Mouse (Mus musculus) kidney, adult 18-20 months (tissue): Measurements from ENCODE around the gene Crybb2.

Experiments
- DNase-seq: peaks from one replicate; pipeline ENCODE4 v3.0.0; 2021

Crybb2 gene

DNA sequence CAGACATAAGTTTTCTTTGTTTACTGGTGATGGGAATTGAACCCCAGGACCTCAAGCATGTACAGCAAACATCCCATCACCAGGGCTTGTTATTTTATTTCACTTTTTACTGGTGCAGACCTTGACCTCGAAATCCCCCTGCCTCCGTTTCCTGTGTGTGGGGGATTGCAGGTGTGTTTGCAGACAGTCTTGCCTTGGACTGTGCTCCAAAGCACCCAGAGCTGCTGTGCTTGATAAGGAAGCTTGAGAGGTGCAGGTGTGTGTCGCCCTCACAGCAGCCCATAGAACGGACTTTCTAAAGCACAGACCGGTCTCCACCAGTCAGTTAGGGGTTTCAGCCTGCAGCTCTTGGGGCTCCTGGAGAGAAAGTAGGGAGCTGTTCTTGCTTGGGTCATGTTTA lies 43.2 kb downstream of the Crybb2 start:
- DNase-seq = no peak

GRCm38 (mm10) chr5:113024154-113024764 lies 45.7 kb downstream of the Crybb2 start:
- DNase-seq = peak; percentile 54

DNA sequence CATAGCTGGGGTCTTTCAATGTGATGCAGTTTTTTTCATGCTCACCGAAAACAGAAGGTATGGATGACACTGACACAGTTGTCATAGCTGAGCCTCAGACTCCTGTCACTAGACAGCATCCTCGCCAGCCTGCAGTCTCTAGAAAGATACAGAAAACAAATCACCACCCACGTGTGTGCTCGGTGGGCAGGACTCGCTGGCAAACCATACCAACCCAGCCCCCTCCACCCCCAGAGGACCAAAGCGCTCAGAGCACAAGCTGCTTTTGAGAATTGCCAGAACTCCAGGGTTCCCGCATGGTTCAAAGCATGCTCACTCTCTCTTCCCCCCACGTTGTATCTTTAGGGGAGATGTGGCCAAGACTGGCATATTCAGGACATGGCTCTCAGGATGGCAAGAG lies 51.7 kb downstream of the Crybb2 start:
- DNase-seq = no peak

DNA sequence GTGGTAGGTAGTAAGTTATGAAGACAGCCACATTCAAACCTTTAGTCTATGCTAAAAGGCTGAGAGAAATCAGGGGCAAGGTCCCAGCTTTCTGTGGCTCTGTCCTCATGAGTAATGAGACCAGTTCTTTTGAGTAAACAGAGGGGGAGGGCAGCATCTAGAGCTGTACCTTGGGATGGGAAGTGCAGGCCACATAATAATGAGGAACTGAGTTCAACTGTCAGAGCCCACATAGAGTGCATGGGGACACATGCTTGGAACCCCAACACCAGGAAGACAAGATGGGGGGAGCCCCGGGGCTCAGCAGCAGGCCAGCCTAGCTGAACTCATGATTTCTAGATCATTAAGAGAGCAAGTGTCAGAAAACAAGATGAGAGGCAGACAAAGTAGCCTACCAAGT lies 52.9 kb downstream of the Crybb2 start:
- DNase-seq = no peak

GRCm38 (mm10) chr5:113015236-113016061 lies 54.5 kb downstream of the Crybb2 start, which contains the start of gene Grk3:
Gene Grk3 (minus strand): TSS chr5:113015791.
- peak; percentile 62 for DNase-seq

DNA sequence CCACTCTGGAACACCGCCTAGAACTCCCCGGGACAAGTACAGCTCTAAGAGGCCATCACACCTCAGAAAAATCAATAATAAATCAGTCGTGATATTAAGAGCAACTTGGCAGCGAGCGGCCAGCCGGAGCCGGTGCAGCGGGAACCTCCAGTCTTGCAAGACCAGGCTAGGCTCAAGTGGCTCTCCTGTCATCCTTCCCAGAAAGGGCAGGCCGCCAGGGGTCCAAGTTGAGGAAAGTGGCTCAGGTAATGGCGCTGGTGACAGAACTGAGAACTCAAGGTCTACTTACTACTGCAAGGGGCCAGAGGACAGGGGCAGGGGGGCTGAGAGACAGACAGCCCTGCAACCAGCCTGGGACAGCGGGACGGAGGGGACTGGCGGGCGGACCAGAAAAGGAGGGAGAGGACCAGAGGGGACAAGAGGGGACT lies 55.1 kb downstream of the Crybb2 start:
- peak; percentile 57 for DNase-seq

- no peak for DNase-seq
Observed at GRCm38 (mm10) chr5:113014111-113014807, 55.7 kb downstream of the Crybb2 start.

DNA sequence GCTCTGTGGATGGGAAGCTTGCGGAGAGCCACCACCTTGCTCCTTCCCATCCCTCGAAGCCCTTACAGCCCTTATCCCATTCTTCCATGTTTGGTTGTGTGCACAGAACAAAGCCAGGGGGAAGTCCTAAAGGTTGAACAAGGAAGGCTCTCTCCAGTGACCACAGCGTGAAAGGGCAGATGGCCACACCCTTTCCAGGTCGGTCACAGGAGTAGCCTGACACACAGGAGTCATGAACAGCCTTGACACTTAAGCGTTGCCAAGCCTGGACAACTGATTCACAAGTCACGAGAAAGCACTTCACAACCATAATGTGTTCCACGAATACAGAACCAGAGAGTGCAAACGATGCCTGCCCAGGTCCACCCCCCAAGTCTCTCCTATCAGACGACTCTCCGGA lies 58.0 kb downstream of the Crybb2 start:
- DNase-seq = no peak

- no peak for DNase-seq
Observed at GRCm38 (mm10) chr5:113009183-113009820, 60.6 kb downstream of the Crybb2 start.

GRCm38 (mm10) chr5:113008496-113008895 lies 61.4 kb downstream of the Crybb2 start:
- no peak for DNase-seq
